Mouse (Mus musculus): ENCODE results near the gene Mea1.

- TF ChIP-seq POLR2A (IDR thresholded peaks at IDR 0.05; ENCODE audit: control insufficient read depth, extremely low read depth, insufficient read depth, low read length, poor library complexity) (no peak), CTCF (IDR thresholded peaks at IDR 0.05; ENCODE audit: borderline replicate concordance, control insufficient read depth, extremely low read depth, insufficient read depth, low read length, poor library complexity) (no peak)
Measured at GRCm38 (mm10) chr17:46678911-46679310, 318 bp downstream of the Mea1 start.
